Mouse (Mus musculus) MEL (cell line): ENCODE results near the gene Tacc3. TPM values are rescaled to one million over a fixed set of nuclear protein-coding genes. Genes with fewer than 3 reads are reported as not detected.

ENCODE experiments used
- DNase-seq: peaks from one replicate; pipeline ENCODE4 v3.0.0; 2011; ENCODE audit warnings: low read depth, low spot score
- H3K27ac ChIP-seq: 2 replicates; pipeline ENCODE4 v1.5.1; 2012; ENCODE audit warnings: low read depth, mild to moderate bottlenecking, control low read depth, low read length, moderate library complexity; ENCODE audit not compliant: control insufficient read depth
- H3K27me3 ChIP-seq, 2 experiments: fragments of 150-350 bp in 1 of 2; sonication (generic) in 1 of 2; 2 replicates each; pipeline ENCODE4 v1.6.1; 2012; ENCODE audit warnings: low read length in 2 of 2, mild to moderate bottlenecking in 2 of 2, improper control_type of control experiment in 1 of 2, moderate library complexity in 1 of 2; ENCODE audit not compliant: insufficient read depth in 2 of 2, control insufficient read depth in 1 of 2
- H3K36me3 ChIP-seq, 2 experiments: 2 replicates each; pipeline ENCODE4 v1.6.1; 2012 to 2014; ENCODE audit warnings: low read length in 2 of 2, improper control_type of control experiment in 1 of 2, inconsistent platforms in 1 of 2, mild to moderate bottlenecking in 1 of 2; ENCODE audit not compliant: insufficient read depth in 2 of 2, control insufficient read depth in 1 of 2
- H3K4me1 ChIP-seq, 2 experiments: fragments of 150-350 bp in 1 of 2; sonication (generic) in 1 of 2; 2 replicates each; pipeline ENCODE4 v1.6.1; 2012; ENCODE audit warnings: low read length in 2 of 2, improper control_type of control experiment in 1 of 2, mild to moderate bottlenecking in 1 of 2; ENCODE audit not compliant: insufficient read depth in 2 of 2, control insufficient read depth in 1 of 2
- H3K4me3 ChIP-seq, 2 experiments: fragments of 150-350 bp in 1 of 2; sonication (generic) in 1 of 2; 2 replicates each; pipeline ENCODE4 v1.5.1; 2012; ENCODE audit warnings: low read depth in 2 of 2, low read length in 2 of 2, mild to moderate bottlenecking in 2 of 2, moderate library complexity in 2 of 2, control low read depth in 1 of 2, improper control_type of control experiment in 1 of 2; ENCODE audit not compliant: control insufficient read depth in 1 of 2, insufficient read depth in 1 of 2
- H3K79me2 ChIP-seq: 2 replicates; pipeline ENCODE4 v1.6.1; 2012; ENCODE audit warnings: mild to moderate bottlenecking, low read length, moderate library complexity; ENCODE audit not compliant: control insufficient read depth, poor library complexity, insufficient read depth
- H3K9ac ChIP-seq: 2 replicates; pipeline ENCODE4 v1.6.1; 2012; ENCODE audit warnings: low read depth, mild to moderate bottlenecking, control low read depth, low read length, moderate library complexity; ENCODE audit not compliant: control insufficient read depth, poor library complexity, severe bottlenecking
- H3K9me3 ChIP-seq: fragments of 150-350 bp; sonication (generic); replicated peaks from 2 replicates; pipeline ENCODE4 v1.6.1; 2012; ENCODE audit warnings: mild to moderate bottlenecking, low read length, improper control_type of control experiment, moderate library complexity; ENCODE audit not compliant: insufficient read depth
- BHLHE40 ChIP-seq: IDR thresholded peaks from 2 replicates; pipeline ENCODE4 v1.6.1; 2012; ENCODE audit warnings: low read depth, mild to moderate bottlenecking, inconsistent platforms, low read length, improper control_type of control experiment, borderline replicate concordance
- CHD1 ChIP-seq: IDR thresholded peaks from 2 replicates; pipeline ENCODE4 v1.6.1; 2012; ENCODE audit warnings: low read depth, mild to moderate bottlenecking, inconsistent platforms, low read length, improper control_type of control experiment
- E2F4 ChIP-seq: IDR thresholded peaks from 2 replicates; pipeline ENCODE4 v1.6.1; 2011; ENCODE audit warnings: low read depth, low read length, improper control_type of control experiment, borderline replicate concordance
- ELF1 ChIP-seq: IDR thresholded peaks from 2 replicates; pipeline ENCODE4 v1.6.1; 2014; ENCODE audit warnings: low read depth, mild to moderate bottlenecking, inconsistent platforms, low read length, improper control_type of control experiment, moderate library complexity
- EP300 ChIP-seq, 2 experiments: IDR thresholded peaks; 2 replicates each; pipeline ENCODE4 v1.6.1; 2011; ENCODE audit warnings: improper control_type of control experiment in 2 of 2, low read length in 2 of 2, low read depth in 1 of 2, mild to moderate bottlenecking in 1 of 2
- ETS1 ChIP-seq: IDR thresholded peaks from 2 replicates; pipeline ENCODE4 v1.6.1; 2012; ENCODE audit warnings: low read depth, mild to moderate bottlenecking, inconsistent platforms, low read length, improper control_type of control experiment, moderate library complexity
- GABPA ChIP-seq: IDR thresholded peaks from 2 replicates; pipeline ENCODE4 v1.6.1; 2012; ENCODE audit warnings: low read depth, mild to moderate bottlenecking, inconsistent platforms, low read length, improper control_type of control experiment, moderate library complexity
- JUND ChIP-seq: IDR thresholded peaks from 2 replicates; pipeline ENCODE4 v1.6.1; 2011; ENCODE audit warnings: low read depth, mild to moderate bottlenecking, improper control_type of control experiment, low read length
- MAFK ChIP-seq: IDR thresholded peaks from 2 replicates; pipeline ENCODE4 v1.6.1; 2011; ENCODE audit warnings: low read depth, mild to moderate bottlenecking, low read length, improper control_type of control experiment, borderline replicate concordance
- MAX ChIP-seq: IDR thresholded peaks from 2 replicates; pipeline ENCODE4 v1.6.1; 2011; ENCODE audit warnings: low read length, improper control_type of control experiment
- MEF2A ChIP-seq: IDR thresholded peaks from 2 replicates; pipeline ENCODE4 v1.6.1; 2014; ENCODE audit warnings: low read depth, mild to moderate bottlenecking, inconsistent platforms, low read length, improper control_type of control experiment; ENCODE audit not compliant: poor library complexity, insufficient replicate concordance, severe bottlenecking; ENCODE audit errors: extremely low read depth
- MXI1 ChIP-seq: IDR thresholded peaks from 2 replicates; pipeline ENCODE4 v1.6.1; 2011; ENCODE audit warnings: mild to moderate bottlenecking, low read depth, low read length, improper control_type of control experiment
- MYB ChIP-seq: IDR thresholded peaks from 2 replicates; pipeline ENCODE4 v1.6.1; 2011; ENCODE audit warnings: mild to moderate bottlenecking, low read depth, low read length, improper control_type of control experiment
- NELFE ChIP-seq: IDR thresholded peaks from 2 replicates; pipeline ENCODE4 v1.6.1; 2011; ENCODE audit warnings: low read depth, low read length, improper control_type of control experiment
- POLR2A ChIP-seq, 2 experiments: IDR thresholded peaks; 2 replicates each; pipeline ENCODE4 v1.6.1; 2011 to 2012; ENCODE audit warnings: low read length in 2 of 2, mild to moderate bottlenecking in 2 of 2, control low read depth in 1 of 2, improper control_type of control experiment in 1 of 2, low read depth in 1 of 2, moderate library complexity in 1 of 2; ENCODE audit not compliant: control insufficient read depth in 1 of 2, insufficient read depth in 1 of 2, poor library complexity in 1 of 2
- POLR2AphosphoS5 ChIP-seq: IDR thresholded peaks from 2 replicates; pipeline ENCODE4 v1.6.1; 2012; ENCODE audit warnings: low read depth, borderline replicate concordance, mild to moderate bottlenecking, inconsistent platforms, low read length, moderate library complexity, mixed read lengths
- RAD21 ChIP-seq: IDR thresholded peaks from 2 replicates; pipeline ENCODE4 v1.6.1; 2011; ENCODE audit warnings: mild to moderate bottlenecking, low read depth, low read length, improper control_type of control experiment
- SMC3 ChIP-seq: IDR thresholded peaks from 2 replicates; pipeline ENCODE4 v1.6.1; 2011; ENCODE audit warnings: low read depth, low read length, improper control_type of control experiment
- USF1 ChIP-seq: IDR thresholded peaks from 2 replicates; pipeline ENCODE4 v1.6.1; 2014; ENCODE audit warnings: low read depth, mild to moderate bottlenecking, inconsistent platforms, low read length, improper control_type of control experiment, moderate library complexity
- ZKSCAN1 ChIP-seq: IDR thresholded peaks from 2 replicates; pipeline ENCODE4 v1.6.1; 2012; ENCODE audit warnings: low read depth, mild to moderate bottlenecking, inconsistent platforms, low read length, improper control_type of control experiment, moderate library complexity
- ZNF384 ChIP-seq: IDR thresholded peaks from 2 replicates; pipeline ENCODE4 v1.6.1; 2012; ENCODE audit warnings: low read depth, mild to moderate bottlenecking, inconsistent platforms, low read length, improper control_type of control experiment
- polyA plus RNA-seq, 2 experiments: library from polyadenylated mRNA; stranded (reverse) in 1 of 2; unstranded in 1 of 2; fragments of >175 nt in 1 of 2; fragments of >200 nt in 1 of 2; gene quantifications; 2 replicates each; pipeline versions ENCODE4 v1.2.1 to v1.2.4; 2012; ENCODE audit warnings: low replicate concordance in 2 of 2, low read depth in 1 of 2; ENCODE audit not compliant: insufficient read length in 2 of 2, insufficient read depth in 1 of 2, missing spikeins in 1 of 2
- total RNA-seq: library from RNA; depleted of rRNA; stranded (reverse); fragments of 300-350 nt; gene quantifications from 2 replicates; pipeline ENCODE4 v1.2.3, GENCODE M21; 2012

Tacc3 gene
- total and polyA plus RNA-seq, 3 experiments, result 149 to 609 (median 165) TPM

- H3K36me3 ChIP-seq, result peaks cover 0 to 9% of the 10 kb centered on the region in 2 experiments; a peak in 2 of 4 replicates
- no peak overlapping the region for H3K27ac ChIP-seq
- no peak overlapping the region for H3K4me3 ChIP-seq
- no peaks in the 10 kb centered on the region for H3K27me3 ChIP-seq
- H3K4me1 ChIP-seq, result no peaks in the 10 kb centered on the region
- no peak for TF ChIP-seq ELF1
- no peak for TF ChIP-seq JUND
- no peak for TF ChIP-seq E2F4
- TF ChIP-seq SMC3, result no peak
- no peak for TF ChIP-seq ZKSCAN1
- no peak for TF ChIP-seq MAFK
- no peak for TF ChIP-seq MEF2A
- no peak for TF ChIP-seq POLR2AphosphoS5
- no peak for TF ChIP-seq USF1
- no peak for TF ChIP-seq BHLHE40
- TF ChIP-seq POLR2A (IDR thresholded peaks at IDR 0.05; ENCODE audit: control insufficient read depth in 1 of 2, insufficient read depth in 1 of 2, low read depth in 1 of 2, low read length in 2 of 2, poor library complexity in 1 of 2), result no peak
- TF ChIP-seq ETS1, result no peak
- TF ChIP-seq ZNF384, result no peak
- TF ChIP-seq MYB, result no peak
- no peak for TF ChIP-seq GABPA
- H3K9me3 ChIP-seq, result no peaks in the 10 kb centered on the region
- no peak overlapping the region for H3K9ac ChIP-seq
- DNase-seq, result no peak
- no peaks in the 10 kb centered on the region for H3K79me2 ChIP-seq
Observed at GRCm38 (mm10) chr5:33611795-33612194, 46.1 kb upstream of the Tacc3 start.

GRCm38 (mm10) chr5:33614391-33614790, 43.5 kb upstream of the Tacc3 start:
- Histone ChIP-seq H3K27ac (no peak overlapping the region), H3K36me3 (peaks cover 0 to 9% of the 10 kb centered on the region in 2 experiments; a peak in 2 of 4 replicates), H3K27me3 (no peaks in the 10 kb centered on the region), H3K79me2 (peaks cover 2% of the 10 kb centered on the region; the same call in 1 of the 2 replicates), H3K9ac (no peak overlapping the region), H3K9me3 (no peaks in the 10 kb centered on the region), H3K4me3 (no peak overlapping the region), H3K4me1 (peaks cover 0 to 4% of the 10 kb centered on the region in 2 experiments; a peak in 1 of 4 replicates)
- TF ChIP-seq CHD1 (no peak), RAD21 (no peak), MXI1 (no peak), MAFK (no peak), MAX (no peak), NELFE (no peak), ETS1 (no peak), EP300 (IDR thresholded peaks at IDR 0.05; ENCODE audit: low read depth in 1 of 2, low read length in 2 of 2) (no peak), SMC3 (no peak), ZNF384 (no peak)
- DNase-seq, result no peak
